Mouse (Mus musculus) cerebellum, postnatal 36 days (tissue): ENCODE measurements around the gene Wfdc6b.
"Not testable (repeated sequence)": the region's sequence is repeated elsewhere in the genome, so short reads cannot be mapped to it uniquely, and the experiment has no call there.

Experiments used
- DNase-seq, 2 experiments: peaks; one replicate each; pipeline ENCODE4 v3.0.0; 2021 to 2022; ENCODE audit warnings: mixed read lengths in 2 of 2

Wfdc6b gene

DNA sequence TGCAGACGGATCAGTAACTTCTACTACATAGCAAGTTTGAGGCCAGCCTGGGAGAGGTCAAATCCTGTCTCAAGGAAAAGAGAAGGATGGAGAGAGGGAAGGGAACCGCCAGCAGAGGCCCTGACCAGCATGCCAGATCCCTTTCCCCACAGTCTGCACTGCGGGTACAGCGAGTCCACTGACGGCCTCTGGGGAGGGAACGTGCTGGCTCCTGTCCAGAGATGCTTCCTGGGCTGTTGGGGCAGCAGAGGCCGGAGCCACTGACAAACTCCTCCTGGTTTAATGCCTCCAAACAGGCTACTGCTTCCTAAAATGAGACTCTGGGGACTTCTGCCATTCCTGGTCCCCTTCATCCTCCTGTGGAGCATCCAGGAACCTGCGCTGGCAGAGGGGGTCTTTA, at the start of gene Wfdc6b, which contains the start of gene Wfdc8:
Wfdc6b (plus strand) TSS at position 52 of the 400 bp plus-strand sequence.
Wfdc8 (minus strand) TSS at position 156 of the 400 bp plus-strand sequence.
- DNase-seq = not testable (repeated sequence)

- DNase-seq = no peak
Observed at GRCm38 (mm10) chr2:164564346-164564745, 49.0 kb upstream of the Wfdc6b start.

- DNase-seq = no peak
Observed at GRCm38 (mm10) chr2:164566997-164567396, 46.3 kb upstream of the Wfdc6b start.

GRCm38 (mm10) chr2:164567460-164567859, 45.9 kb upstream of the Wfdc6b start:
- no peak for DNase-seq

DNA sequence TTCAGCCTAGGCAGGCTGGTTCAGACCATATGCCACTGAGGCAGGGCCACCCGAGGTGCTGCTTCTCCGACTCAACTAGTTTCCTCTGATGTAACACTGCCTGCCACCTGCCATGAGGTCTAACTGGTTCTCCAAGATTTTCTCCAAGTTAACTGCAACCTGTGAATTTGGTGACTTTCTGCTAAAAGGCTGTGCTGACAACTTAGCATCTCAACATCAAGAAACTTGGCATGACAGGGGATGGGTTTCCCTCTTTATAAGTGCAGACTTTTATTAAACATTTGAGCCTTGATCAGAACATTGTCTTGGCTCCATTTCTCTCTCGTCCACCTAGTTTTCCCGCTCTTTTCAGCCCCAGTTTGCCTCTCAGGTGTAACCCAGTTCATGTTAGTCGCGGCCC, 40.0 kb upstream of the Wfdc6b start, which contains the start of gene Spint3:
Spint3 (minus strand) TSS at position 101 of the 400 bp plus-strand sequence.
- DNase-seq = not testable (repeated sequence)

- not testable (repeated sequence) for DNase-seq
Observed at GRCm38 (mm10) chr2:164585025-164585725, 28.1 kb upstream of the Wfdc6b start, which contains the start of gene Wfdc6a. Gene Wfdc6a, minus strand, starts transcription at chr2:164585447.

DNA sequence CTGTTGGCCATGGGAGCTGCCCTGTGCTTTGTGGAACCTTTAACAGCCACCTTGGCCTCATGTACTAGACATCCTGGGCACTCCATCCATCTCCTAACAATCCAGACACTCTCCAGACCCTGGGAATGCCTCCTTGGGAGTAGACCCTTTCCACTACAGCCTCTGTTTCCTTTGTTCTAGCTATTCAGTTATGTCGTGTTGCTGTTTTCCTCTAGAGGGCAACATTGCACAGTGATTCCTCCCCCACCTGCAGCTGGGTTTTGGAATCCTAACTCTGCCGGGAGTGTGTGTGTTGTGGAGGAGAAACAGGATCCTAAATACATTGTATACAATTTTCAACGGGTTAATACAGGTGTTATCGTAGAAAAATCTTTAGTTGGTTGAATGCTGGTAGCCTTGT, 21.3 kb upstream of the Wfdc6b start:
- DNase-seq = peak in 1 of 2 experiments; percentile 7

- no peak for DNase-seq
Observed at GRCm38 (mm10) chr2:164593494-164593893, 19.8 kb upstream of the Wfdc6b start, which contains the start of gene Eppin. Gene Eppin, minus strand, starts transcription at chr2:164593594.

DNA sequence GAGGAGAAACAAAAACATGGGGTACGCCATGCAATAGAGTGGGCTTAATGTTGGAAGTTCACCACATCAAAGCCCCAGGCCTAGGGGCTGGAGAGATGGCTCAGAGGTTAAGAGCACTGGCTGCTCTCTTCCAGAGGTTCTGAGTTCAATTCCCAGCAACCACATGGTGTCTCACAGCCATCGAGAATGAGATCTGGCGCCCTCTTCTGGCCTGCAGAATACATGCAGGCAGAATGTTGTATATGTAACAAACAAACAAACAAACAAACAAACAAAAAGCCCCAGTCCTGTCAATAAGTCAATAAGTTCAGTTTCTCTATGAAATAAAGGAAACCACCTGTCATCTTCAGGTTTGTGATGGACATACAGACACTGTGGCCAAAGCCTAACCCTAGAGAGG, 13.1 kb upstream of the Wfdc6b start:
- DNase-seq = no peak

GRCm38 (mm10) chr2:164603482-164603881, 9.8 kb upstream of the Wfdc6b start:
- no peak for DNase-seq

- DNase-seq = no peak
Observed at GRCm38 (mm10) chr2:164604411-164604810, 8.9 kb upstream of the Wfdc6b start.

DNA sequence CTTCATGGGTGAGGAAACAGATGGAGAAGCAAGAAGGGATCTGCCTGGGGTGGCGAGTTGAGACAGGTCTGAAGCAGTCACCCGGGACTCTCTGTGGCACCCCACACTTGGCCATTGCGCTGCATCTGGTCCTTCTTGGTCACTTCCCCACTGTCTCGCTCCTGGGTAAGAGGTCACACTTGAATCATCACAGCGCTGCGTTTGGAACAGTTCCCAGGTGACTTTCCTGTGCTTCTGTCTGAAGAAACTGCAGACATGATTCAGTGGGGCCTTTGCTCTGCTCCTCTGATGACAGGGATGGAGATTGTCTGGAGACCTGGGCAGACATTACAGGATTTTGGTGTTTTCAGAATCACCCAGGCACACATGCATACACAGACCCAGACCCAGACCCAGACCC, 4.5 kb upstream of the Wfdc6b start:
- DNase-seq = no peak

- DNase-seq = no peak
Observed at GRCm38 (mm10) chr2:164615386-164615785, 2.1 kb downstream of the Wfdc6b start.

DNA sequence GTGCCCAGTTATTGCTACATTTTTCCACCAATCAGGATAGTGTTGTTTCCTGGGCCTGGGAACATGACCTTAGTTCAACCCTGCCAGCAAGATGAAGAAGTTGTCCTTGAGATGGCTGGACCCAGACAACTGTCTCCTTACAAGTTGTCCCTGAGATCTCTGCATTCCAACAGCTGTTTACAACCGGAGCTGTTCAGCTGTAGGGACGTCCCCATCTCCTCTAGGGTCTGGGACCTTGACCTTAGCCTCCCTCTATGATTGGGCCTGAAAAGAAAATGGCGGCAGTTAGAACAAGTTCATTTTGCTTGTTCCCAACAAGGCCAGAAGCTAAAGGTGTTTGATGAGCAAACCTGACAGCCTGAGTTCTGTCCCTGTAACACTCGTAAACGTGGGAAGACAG, 5.7 kb downstream of the Wfdc6b start:
- no peak for DNase-seq

GRCm38 (mm10) chr2:164621775-164622174, 8.5 kb downstream of the Wfdc6b start:
- DNase-seq = no peak

DNA sequence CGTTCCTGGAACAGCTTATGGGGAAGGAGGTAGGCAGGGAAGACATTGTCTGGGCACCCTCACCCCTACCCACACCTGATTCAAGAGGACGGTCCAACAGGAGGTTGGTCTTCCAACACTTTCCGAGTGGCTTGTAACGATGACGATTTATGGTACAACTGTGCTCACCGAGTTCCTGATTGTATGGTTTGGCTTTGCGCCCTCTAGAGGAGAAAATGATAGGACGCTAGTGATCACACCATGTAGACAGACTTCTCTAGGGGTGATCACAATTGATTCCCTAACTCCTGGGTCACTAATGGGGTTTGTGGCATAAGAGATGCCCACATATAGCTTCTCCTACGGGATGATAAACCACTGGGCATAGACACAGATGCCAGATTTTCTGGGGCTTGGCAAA, 21.9 kb downstream of the Wfdc6b start:
- no peak for DNase-seq

DNA sequence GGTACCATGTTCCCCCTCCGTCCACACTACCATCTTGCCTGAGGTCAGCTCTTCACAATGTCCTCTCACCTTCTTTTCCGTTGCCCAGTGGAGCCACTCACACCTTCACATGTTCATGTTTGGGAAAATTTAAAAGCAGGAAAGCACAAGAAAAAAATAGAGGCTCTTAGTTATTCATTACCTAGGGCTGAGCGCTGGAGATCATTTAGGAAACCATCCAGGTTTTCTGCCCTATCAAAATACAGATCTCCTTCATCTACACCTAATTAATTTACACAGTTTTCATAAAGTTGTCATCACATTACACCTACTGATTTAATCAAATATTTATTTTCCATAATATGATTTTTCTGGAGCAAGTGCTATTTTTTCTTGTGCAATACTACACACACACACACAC, 25.4 kb downstream of the Wfdc6b start, which contains the start of gene Wfdc16:
Wfdc16 (minus strand) TSS at position 101 of the 400 bp plus-strand sequence.
- DNase-seq = no peak

DNA sequence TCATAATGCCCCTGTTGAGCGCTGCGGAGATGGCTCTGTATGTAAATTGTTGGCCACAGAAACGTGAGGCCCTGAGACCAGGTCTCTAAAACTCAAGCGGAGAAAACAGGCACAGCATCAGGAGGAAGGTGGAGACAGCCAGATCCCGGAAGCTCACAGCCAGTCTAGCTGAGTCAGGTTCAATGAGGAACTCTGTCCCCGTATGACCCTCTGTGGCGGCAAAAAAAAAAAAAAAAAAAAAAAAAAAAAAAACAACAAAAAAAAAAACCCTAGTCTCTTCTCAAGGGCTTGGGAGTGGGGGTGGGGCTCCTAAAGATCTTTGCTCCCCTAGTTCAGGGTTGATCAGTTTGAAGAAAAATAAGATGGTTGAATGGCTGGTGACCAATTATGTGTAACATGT, 27.8 kb downstream of the Wfdc6b start:
- no peak for DNase-seq

DNA sequence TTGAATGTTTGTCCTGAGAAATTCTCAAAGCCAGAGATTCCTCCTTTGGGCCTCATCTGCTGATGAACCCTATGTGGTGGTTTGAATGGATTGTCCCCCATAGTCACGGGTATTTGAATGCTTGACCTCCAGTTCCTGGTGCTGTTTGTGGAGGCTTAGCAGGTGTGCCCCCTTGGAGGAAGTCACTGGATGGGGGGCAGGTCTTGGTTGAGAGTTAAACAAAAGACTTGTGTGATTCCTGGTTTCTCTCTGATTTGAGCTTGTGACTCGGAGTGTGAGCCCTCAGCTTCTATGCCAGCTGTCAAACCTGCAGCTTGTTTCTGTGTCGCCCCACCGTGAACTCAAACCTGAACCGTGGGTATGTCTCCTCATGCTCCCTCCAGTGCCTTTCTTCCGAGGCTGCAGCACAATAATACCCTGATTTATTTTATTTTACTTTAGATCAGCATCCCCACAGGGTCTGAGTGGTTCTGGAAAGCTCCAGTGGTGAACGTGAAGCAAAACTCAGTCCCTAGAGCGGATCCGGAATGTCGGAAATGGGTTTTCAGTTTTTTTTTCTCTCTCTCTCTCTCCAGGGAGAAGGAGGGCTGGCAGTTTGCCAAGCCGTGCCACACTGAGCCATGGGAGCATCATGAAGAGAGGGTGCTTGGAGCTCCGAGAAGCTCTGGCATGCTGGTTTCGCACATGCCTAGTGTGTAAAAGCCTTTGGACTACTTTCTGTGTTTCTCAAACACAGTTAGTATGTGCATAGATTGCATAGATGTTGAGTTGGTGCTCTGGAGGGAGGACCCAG, 28.8 kb downstream of the Wfdc6b start:
- no peak for DNase-seq

DNA sequence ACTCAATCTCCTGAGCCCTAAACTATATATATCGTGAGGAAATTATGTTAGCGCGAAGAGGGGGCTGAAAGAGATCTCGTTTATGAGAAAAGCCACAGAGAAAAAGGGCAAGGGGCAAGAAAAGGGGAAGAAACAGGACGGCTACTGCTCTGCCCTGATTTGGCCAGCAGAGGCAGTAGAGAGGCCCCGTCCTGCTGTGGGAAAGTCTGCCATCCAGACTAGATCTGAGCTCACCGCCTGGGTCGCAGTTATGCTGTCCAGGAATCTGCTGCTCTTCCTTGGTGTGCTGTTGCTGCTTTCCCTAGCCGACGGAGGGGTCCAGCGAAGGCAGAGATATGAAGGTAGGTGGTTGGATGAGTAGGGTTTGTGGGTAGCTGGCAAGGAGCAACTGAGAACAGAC, 42.5 kb downstream of the Wfdc6b start, which contains the start of gene Wfdc10:
Wfdc10 (plus strand) TSS at position 189 of the 400 bp plus-strand sequence.
- DNase-seq = peak; percentile 13 to 24

DNA sequence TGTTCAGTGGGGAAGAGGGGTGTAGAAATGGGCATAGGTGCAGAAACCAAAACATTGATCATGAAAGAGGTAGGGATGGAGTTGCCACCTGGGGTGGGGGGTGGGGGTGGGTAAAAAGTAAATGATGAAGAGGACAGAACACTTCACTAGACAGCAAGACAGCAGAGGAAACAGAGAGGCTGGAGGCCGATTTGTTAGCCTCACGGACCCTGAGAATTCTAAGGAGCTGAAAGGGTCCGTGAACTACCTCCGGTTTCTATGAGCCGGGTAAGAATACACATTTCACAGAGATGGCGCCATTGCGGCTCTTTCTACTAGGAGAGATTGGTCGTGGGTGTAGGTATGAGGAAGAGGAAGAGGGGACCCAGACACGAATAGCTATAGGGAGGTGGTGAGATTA, 43.2 kb downstream of the Wfdc6b start, which contains the start of gene Wfdc9:
Wfdc9 (minus strand) TSS at position 101 of the 400 bp plus-strand sequence.
- no peak for DNase-seq

GRCm38 (mm10) chr2:164664851-164665250, 51.5 kb downstream of the Wfdc6b start:
- no peak for DNase-seq
